Mouse (Mus musculus) cerebellum, adult 18-20 months (tissue): Measurements from ENCODE around the gene Hexim1.

Source experiments
- DNase-seq, 2 experiments: peaks; one replicate each; pipeline ENCODE4 v3.0.0; 2021

Hexim1 gene

DNA sequence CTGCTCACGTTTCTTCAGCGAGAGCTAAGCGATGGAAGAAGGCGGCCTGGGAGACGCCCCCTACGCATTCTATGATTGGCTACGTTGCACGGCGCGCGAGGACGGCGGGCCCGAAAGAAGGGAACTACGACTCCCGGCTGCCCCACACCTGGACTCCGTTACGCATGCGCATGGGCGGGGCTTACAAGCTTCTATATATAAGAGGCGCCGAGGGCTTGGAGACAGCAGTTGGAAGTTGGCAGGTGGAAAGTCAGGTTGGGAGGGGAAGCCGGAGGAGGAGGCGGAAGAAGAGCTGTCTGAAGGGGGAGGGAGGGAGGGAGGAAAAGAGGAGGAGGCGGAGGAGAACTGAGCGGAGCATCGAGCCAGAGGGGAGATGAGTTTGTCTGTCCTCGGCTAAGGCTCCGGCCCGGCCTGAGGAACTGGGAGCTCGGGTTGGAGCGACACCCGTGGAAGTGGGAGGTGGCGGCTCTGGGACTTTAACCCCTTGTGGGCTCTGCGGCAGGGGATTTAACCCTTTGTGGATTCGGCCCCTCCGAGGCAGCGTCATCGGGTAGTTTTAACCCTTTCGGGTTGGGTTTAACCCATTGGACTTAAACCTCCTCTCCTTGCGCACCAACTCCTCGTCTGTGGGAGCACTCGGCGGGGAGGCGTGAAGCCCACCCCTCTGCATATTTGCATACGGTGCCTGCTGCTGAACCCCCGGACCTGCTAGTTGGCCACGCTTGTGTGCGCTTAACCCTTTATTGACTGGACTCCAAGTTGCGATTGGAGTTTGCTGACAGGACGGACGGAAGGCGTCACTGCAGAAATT lies at the start of gene Hexim1:
TSS of gene Hexim1 (plus strand) at position 224 of the 811 bp plus-strand sequence.
- peak; percentile 100 for DNase-seq

DNA sequence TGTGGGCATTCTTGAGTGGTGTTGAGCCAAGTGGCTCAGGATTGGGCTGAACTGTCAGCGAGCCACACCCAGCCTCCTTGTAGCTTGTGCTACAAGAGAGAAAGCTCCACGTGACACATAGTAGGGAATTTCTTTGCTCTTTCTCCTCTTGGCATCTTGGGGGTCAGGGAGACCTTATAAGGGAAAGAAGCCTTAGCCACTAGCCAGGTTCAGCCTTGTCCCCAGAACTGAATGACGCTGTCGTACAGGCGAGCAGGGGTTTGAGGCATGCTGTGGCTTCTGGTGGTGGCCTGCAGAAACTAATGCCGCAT lies 49.0 kb upstream of the Hexim1 start:
- DNase-seq: no peak

DNA sequence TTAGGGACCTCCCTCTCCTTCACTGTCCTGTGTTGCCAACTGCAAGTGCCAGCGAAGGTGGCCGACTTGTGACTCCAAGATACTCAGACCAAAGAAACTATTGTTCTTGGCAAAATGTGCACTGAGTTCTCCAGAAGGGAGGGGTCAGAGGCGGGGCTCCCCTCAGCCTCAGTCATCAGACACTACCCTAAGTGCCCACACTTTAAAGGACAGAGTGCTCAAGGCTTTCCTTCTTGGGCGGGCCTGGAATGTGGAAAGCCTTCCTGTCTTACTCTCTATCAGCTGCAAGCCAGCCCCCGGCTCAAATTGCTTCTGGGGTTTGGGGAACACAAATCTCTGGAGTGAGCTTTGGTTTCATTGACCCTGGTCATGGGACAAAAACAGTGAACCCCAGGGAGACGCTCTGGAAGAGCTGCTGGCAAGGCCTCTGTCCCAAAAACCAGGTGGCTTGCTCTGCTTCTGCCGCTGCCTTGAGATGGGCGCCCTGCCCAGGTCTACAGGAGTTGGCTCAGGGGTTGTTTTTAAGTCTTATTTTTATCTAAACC lies 48.5 kb upstream of the Hexim1 start:
- peak; percentile 36 to 48 for DNase-seq

GRCm38 (mm10) chr11:103068272-103068671 lies 47.8 kb upstream of the Hexim1 start:
- no peak for DNase-seq

DNA sequence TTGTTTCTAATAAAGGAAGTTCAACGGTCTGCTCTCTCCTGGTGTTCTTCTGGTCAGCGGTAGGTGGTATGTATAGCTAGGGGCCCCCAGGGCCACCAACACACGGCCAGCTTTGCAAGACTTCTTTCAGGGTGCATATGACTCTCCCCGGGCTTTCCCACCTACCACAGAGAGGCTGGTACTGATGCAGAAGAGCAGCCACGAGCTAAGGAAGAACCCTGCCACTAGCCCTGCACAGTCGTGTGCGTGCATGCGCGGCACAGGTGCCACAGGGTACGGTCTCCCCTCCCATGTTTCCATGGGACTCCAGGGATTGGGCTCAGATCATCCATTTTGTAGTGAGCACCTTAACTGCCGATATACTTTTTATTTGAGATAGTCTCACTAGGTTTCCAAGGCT lies 47.1 kb upstream of the Hexim1 start:
- no peak for DNase-seq

- DNase-seq: peak in 1 of 2 experiments; percentile 1
Observed at GRCm38 (mm10) chr11:103069731-103070130, 46.3 kb upstream of the Hexim1 start.

GRCm38 (mm10) chr11:103070322-103070880 lies 45.6 kb upstream of the Hexim1 start:
- peak in 1 of 2 experiments; percentile 3 for DNase-seq

DNA sequence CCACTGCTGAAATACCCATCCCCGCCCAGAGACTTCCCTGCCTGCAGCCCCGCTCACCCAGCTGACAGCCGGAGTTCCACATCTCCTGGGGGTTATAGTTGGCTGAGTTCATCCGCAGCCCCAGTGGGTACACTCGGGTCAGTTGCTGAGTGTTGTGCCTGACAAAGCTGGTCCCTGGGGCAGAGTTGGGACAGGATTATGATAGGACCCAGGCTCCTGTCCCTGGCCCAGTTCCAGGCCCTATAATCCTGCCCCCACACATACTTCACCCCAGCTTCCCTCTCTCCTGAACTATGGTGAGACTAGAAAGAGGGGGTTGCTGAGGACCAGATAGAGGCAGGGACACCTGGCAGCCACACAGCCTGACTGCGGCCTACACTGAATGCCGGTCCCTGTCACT lies 42.4 kb upstream of the Hexim1 start:
- DNase-seq: no peak

DNA sequence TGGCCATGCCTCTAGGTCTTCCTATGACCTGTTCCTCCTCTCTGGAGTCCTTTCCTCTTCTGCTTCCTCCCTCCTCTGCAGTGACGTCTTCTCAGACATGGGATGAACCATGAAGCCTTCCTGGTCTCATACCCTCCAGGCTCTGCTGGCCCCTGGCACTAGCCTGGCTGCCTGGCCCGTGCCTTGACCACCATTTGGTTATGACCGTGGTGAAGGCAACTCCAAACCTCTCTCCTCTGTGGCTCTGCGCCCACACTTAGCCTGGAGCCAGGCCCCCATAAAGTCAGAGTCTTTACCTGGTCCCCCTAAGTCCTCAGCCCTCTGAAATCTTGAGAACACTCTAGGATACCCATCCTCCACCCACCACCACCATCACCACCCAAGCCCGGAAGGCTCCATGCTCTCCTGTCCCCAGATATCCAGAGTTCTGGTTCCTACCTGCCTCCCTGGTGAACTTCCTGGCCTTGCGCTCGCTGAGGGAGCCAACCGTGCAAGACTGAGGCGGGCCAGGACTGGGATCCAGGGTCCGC lies 41.8 kb upstream of the Hexim1 start:
- DNase-seq: no peak

DNA sequence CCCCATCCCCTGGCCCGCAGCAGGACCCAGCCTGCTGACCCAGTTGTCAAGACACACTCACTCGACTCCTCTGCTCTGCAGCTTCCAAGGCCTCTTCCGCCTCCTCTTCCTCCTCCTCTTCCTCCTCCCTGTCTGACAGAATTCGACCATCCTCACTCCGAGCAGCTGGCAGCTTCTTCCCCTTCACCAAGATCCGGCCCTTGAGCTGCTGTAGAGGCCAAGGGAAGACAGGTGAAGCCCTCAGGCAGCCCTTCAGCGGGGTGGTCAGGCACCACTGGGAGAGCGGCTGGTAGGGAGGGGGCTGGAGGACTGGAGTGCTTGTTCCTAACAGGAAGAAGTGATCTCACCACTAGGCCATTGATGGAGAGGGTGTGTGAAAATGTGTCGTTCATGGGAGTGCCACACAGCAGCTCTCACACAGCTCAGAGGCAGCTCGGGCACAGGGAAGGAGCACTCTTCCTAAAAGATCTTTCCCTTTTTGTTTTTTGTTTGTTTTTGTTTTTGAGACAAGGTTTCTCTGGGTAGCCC lies 41.2 kb upstream of the Hexim1 start:
- no peak for DNase-seq

GRCm38 (mm10) chr11:103076010-103076409 lies 40.0 kb upstream of the Hexim1 start:
- DNase-seq: peak; percentile 67 to 74

DNA sequence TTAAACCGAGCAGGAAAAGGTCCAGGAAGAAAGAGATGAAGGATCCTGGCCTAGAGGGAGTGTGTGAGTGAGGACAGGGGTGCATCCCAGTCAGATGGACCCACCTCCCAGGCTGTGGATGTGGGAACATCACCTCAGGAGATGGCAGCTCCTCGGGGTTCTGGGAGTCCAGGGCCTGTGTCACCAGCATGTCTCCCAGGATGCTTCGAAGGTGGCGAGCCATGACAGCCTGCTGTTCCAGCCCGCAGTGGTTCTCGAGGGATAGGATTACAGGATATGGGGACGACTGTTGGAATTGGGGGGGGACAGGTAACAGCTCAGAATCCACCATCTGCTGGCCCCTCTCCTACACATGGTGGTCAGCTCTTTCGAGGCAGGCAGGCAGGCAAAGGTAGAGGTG lies 39.5 kb upstream of the Hexim1 start:
- DNase-seq: no peak

DNA sequence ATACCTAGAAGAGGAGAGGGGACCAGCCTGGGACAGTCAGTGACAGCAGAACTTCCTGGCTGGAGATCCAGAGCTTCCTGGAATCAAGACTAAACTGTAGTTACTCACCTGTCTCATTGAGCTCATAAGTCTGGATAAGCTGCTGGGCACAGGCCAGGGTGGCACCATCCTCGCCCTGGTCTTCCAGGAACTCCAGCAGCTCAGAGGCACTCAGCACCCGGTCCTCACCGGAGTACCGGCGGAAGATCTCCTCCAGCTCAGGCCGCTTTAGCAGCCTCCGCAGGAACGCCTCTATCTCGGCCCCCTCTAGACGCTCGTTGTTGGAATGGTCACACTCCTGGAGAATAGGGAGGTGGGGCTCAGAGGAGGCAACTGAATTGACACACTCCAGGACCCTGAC lies 37.9 kb upstream of the Hexim1 start:
- DNase-seq: no peak

DNA sequence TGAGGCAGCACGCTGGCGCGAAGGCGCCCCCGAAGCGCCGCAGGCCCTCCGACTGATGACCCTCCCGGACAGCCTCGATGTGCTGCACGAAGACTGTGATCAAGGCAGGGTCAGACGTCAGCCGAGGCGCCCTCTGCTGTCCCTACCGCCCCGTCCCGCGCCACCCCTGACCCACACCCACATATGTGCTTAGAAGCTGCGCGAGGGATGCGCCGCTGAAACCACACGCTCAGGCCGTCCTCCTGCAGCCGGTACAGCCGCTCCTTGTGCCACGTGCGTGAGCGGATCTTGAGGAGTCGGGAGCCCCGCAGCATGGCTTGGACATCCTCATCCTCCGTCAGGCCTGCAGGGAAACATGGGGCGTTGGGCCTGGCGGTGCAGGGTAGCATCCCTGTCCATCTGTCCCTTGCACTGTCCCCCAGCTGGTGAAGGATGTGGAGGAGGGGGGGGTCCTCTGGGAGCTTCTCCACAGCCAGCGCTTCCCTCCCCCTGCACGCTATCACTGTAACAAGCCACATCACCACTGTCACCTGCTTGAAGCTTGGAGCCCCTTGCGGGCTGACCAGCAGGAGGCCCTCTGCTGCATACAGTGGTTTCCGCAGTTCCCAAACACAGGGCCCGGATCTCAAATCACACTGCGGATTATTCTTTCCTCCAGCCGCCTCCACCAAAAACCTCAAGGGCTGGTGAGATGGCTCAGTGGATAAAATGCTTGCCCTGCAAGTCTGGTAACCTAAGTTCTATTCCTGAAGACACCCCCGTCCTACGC lies 35.5 kb upstream of the Hexim1 start:
- no peak for DNase-seq

GRCm38 (mm10) chr11:103081631-103082030 lies 34.4 kb upstream of the Hexim1 start:
- no peak for DNase-seq

DNA sequence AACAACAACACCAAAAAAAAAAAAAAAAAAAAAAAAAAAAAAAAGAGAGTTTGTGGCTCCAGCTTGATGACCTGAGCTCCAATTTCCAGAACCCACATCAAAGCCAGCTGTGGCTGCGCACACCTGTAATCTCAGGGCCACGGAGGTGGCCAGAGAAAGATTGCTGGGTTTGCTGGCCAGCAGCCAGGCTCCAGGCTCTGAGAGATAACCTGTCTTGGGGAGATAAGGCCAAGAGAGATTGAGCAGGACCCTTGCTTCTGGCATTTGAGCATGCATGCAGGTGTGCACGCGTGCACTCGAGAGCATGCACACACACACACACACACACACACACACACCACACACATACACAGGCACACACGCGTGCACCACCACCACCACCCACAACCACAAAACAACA lies 22.7 kb upstream of the Hexim1 start:
- no peak for DNase-seq

GRCm38 (mm10) chr11:103093862-103094833 lies 21.9 kb upstream of the Hexim1 start:
- DNase-seq: no peak

DNA sequence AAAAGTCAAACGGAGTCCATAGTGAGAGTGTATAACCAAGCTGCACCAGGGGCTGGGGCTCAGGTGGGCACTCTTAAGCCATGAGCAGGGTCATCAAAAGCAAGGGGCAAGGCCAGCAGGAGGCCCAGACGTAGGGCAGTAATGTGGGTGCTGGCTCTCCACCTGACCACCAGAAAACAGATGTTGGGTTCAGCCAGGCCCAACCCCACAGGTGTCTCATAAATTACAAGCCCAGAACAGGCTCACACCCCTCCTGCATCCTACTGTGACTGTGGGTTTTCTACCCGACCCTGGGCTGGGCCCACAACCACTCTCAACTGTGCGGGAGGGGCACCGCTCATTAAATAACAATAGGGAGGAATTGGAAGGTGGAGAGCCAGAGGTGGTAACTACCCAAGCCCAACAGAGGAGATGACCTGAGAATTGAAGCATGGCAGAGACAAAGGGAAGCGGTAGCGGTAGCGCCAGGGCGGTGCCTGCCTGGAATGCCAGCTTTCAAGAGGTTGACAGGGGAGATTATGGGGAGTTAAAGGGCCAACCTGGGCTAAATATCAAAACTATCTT lies 20.8 kb upstream of the Hexim1 start:
- no peak for DNase-seq

- no peak for DNase-seq
Observed at GRCm38 (mm10) chr11:103095801-103096200, 20.2 kb upstream of the Hexim1 start.

- peak in 1 of 2 experiments; percentile 7 for DNase-seq
Observed at GRCm38 (mm10) chr11:103096979-103097894, 18.8 kb upstream of the Hexim1 start.
